Mouse (Mus musculus) brain, adult 10 weeks (tissue): ENCODE results near the gene Pcbp4. TPM values are rescaled to one million over a fixed set of nuclear protein-coding genes. Genes with fewer than 3 reads are reported as not detected.

Experiments
- polyA plus RNA-seq: library from polyadenylated mRNA; stranded (reverse); fragments of 350-450 nt; fragmentation: Illumina TruSeq; extraction: RNeasy Lipid Tissue Mini Kit (QIAGEN cat#74804); gene quantifications from one replicate; pipeline ENCODE4 v1.2.3, GENCODE M21; 2015; ENCODE audit warnings: low read depth, low replicate concordance

The Pcbp4 gene
- 165 TPM for polyA plus RNA-seq

GRCm38 (mm10) chr9:106453271-106454070, at the start of gene Pcbp4:
Pcbp4 (plus strand) TSS chr9:106453291.

GRCm38 (mm10) chr9:106429221-106430014, 23.7 kb upstream of the Pcbp4 start, which contains the start of gene Rpl29:
Rpl29 (plus strand) TSS chr9:106429454.

GRCm38 (mm10) chr9:106447348-106447747, 5.7 kb upstream of the Pcbp4 start, which contains the start of the genes Abhd14b and Abhd14a:
Abhd14b (plus strand) TSS chr9:106447459.
Abhd14a (minus strand) TSS chr9:106447678.

GRCm38 (mm10) chr9:106465571-106466200, 12.6 kb downstream of the Pcbp4 start, which contains the start of gene Gpr62:
Gpr62 (minus strand) TSS chr9:106465938.

GRCm38 (mm10) chr9:106475663-106476001, 22.5 kb downstream of the Pcbp4 start, which contains the start of gene Rrp9:
Rrp9 (plus strand) TSS chr9:106475963.

GRCm38 (mm10) chr9:106476924-106477484, 23.9 kb downstream of the Pcbp4 start, which contains the start of gene Parp3:
Parp3 (minus strand) TSS chr9:106476949.

GRCm38 (mm10) chr9:106499667-106500066, 46.6 kb downstream of the Pcbp4 start, which contains the start of gene Iqcf1:
Iqcf1 (plus strand) TSS chr9:106499967.

Other genes with a start within 250 kb of the Pcbp4 start
- gene Tlr9, start 230.7 kb upstream of the Pcbp4 start, polyA plus RNA-seq: 0.61 TPM
- 108 TPM for gene Alas1, start 204.6 kb upstream of the Pcbp4 start, polyA plus RNA-seq
- gene Poc1a, start 172.2 kb upstream of the Pcbp4 start, polyA plus RNA-seq: 22.6 TPM
- 43.8 TPM for gene Dusp7, start 84.7 kb upstream of the Pcbp4 start, polyA plus RNA-seq
- 573 TPM for gene Rpl29, start 23.8 kb upstream of the Pcbp4 start, polyA plus RNA-seq
- gene Acy1, start 15.0 kb upstream of the Pcbp4 start, polyA plus RNA-seq: 19.3 TPM
- 23.2 TPM for gene Abhd14b, start 5.8 kb upstream of the Pcbp4 start, polyA plus RNA-seq
- gene Abhd14a, start 5.6 kb upstream of the Pcbp4 start, polyA plus RNA-seq: 52.0 TPM
- gene Gpr62, start 12.6 kb downstream of the Pcbp4 start, polyA plus RNA-seq: 10.9 TPM
- 37.0 TPM for gene Rrp9, start 22.7 kb downstream of the Pcbp4 start, polyA plus RNA-seq
- 4.1 TPM for gene Parp3, start 23.7 kb downstream of the Pcbp4 start, polyA plus RNA-seq
- not detected for gene Iqcf1, start 46.7 kb downstream of the Pcbp4 start, polyA plus RNA-seq
- gene Iqcf5, start 61.3 kb downstream of the Pcbp4 start, polyA plus RNA-seq: not detected
- not detected for gene Iqcf3, start 108.3 kb downstream of the Pcbp4 start, polyA plus RNA-seq
- not detected for gene Iqcf4, start 117.7 kb downstream of the Pcbp4 start, polyA plus RNA-seq
- not detected for gene Iqcf6, start 173.3 kb downstream of the Pcbp4 start, polyA plus RNA-seq
- gene Grm2, start 202.8 kb downstream of the Pcbp4 start, polyA plus RNA-seq: 19.8 TPM
- 89.0 TPM for gene Tex264, start 232.6 kb downstream of the Pcbp4 start, polyA plus RNA-seq